Mouse (Mus musculus) liver (tissue): ENCODE results near the gene Apol7e.
"Not testable (repeated sequence)": the region's sequence is repeated elsewhere in the genome, so short reads cannot be mapped to it uniquely, and the experiment has no call there.

Source experiments
- DNase-seq: peaks from one replicate; pipeline ENCODE4 v3.0.0-alpha.2; 2020; ENCODE audit warnings: mixed read lengths

Apol7e gene

DNA sequence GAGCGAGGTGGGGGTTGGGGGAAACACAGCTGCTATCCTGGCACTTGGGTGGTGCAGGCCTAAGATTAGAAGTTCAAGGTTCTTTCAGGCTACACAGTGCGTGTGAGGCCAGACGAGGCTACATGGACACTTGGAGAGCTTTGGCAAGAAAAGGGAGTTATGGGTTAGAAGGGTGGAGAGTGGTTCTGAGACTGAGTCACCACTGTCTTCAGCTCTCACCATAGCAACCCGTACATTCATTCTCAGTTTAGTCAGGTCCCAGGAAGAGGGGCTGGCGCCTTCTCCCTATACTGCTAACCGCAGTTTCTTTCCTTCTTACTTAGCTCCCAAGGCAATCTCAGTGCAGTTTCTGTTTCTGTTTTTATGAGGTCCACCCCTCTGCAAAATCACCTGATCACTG, 42.9 kb downstream of the Apol7e start:
- DNase-seq, result not testable (repeated sequence)

DNA sequence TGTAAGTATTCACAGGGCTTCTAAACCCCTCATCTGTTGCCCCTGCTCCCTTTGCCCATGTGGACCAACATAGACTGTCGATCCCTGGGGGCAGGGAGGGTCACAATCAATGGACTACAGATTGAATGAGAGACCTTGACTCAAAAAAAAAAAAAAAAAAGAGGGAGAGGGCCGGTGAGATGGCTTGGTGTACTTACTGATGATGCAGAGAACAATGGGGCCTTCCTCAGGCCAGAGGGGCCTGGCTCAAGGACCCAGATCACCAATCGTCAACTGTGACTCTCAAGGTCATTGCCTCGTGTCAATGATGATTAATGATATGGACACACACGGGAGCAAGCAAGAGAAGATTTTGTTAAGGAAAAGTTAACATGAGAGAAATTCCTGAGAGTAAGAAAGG, 46.0 kb downstream of the Apol7e start:
- no peak for DNase-seq

DNA sequence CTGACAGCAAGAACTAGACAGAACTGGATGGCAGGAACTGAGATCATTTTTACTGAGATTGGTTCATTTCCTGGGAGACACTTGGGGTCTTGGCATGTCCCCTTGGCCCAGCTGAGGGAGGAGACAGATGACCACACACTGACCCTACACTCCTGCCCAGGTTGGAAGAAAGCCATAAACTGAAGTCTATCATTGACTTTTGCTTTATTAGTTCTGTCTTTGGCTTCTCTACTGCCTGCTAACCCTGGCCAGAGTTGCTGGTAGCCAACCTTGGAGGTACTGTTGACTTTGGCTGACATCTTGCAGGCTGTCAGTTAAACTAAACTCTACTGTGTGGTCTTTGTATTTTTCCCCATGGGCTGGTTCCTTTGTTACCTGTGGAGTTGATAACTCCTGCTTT, 46.4 kb downstream of the Apol7e start:
- no peak for DNase-seq

DNA sequence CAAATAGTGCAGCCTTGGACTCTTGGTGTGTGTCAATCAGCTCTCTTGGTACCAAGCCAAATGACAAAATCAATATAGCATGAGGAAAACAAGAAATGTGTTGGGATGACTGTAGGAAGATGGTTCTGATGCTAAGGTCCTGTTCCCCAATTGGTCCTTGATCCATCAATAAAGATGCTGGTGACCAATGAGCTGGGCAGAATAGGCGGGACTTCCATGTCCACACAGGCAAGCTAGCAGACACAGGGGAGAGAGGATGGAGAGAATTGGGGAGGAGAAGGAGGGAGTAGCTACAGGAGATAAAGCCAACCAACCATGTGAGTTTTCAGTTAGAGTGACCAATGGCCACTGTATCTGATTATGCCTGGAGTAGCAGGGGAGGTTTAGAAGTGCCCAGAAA, 47.7 kb downstream of the Apol7e start:
- DNase-seq, result no peak

DNA sequence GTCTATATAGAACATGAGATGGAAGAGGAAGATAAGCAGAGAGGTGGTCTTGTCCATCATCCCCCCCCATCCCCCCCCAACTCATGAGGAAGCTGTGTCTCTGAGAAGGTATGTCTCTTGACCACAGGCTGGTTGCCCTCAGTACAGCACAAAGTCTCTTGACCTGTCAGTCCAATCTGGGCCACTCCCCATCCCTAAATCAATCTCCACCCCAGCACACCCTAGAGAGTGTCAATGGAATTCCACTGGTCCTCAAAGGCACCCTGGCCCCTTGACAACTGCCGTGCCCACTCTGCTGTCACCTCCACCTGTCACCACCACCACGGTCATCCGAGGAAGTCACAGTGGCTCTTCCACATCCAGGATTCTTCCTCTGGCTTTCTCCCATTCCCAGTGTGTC, 49.8 kb downstream of the Apol7e start:
- no peak for DNase-seq

DNA sequence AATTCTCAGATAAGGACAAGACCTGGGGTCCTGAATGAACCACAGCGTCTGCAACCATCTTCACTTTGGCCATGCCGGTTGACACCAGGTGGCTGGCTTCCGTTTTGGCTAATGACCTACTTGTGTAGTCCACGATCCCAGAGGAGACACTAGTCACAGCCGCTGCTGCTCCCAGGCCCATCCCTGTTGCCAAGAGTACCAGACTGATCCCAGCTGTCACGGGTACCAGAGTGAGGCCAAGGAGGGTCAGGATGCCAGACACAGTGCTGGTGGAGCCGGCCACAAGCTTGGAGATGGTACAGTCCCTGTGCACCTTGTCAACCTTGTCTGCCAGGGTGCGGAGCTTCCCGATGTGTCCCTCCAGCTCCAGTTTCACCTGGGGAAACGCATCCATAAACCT, 51.1 kb downstream of the Apol7e start:
- DNase-seq, result no peak

DNA sequence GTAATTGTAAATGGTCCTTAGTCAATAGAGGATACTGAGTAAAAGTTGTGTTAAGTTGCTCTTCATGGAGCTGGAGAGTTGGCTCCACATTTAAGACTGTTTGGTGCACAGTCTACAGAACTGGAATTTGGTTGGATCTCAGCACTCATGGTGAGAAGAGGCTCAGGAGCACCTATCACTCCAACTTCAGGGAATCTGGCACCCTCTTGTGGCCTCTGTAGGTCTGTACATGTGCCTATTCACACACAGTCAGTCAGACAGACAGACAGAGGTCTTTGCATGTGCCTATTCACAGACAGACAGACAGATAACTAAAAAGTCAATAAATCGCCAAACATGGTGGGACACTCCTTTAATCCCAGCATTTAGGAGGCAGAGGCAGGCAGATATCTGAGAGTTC, 51.8 kb downstream of the Apol7e start:
- peak; percentile 56 for DNase-seq

DNA sequence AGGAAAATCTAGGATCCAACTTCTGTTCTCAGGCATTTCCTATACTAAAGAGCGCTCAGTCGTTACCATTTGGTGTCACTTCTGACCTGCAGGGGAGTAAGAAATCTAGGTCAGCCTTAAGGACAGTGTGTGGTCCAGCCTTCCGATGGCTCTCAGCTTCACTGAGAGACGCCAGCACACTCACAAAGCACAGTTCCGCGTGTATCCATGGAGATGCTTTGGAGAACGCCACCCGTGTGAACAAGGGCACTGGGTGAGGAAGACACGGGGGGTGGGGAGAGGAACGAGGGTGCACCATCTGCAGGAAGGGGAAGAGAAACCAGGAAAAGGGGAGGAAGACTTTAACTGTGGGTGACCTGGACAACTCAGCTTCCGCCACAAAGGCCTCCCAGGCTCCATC, 53.8 kb downstream of the Apol7e start:
- no peak for DNase-seq

DNA sequence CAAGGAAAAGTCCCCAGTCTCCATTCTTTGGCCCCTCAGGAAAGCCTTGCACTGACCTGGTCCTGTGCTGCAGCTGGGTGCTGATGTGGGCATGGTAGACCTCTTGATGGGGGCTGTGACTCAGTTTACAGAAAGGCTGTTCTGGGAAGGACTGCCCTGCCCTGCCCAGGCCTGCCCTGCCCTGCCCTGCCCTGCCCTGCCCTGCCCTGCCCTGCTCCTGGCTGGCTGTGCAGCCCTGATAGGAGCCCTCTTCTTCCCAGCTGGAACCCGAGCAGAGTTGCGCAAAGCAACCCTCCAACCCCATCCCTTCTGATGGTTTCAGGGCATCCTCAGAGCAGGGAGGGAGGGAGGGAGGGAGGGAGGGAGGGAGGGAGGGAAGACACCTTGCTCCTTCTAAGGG, 56.5 kb downstream of the Apol7e start:
- peak; percentile 91 for DNase-seq

DNA sequence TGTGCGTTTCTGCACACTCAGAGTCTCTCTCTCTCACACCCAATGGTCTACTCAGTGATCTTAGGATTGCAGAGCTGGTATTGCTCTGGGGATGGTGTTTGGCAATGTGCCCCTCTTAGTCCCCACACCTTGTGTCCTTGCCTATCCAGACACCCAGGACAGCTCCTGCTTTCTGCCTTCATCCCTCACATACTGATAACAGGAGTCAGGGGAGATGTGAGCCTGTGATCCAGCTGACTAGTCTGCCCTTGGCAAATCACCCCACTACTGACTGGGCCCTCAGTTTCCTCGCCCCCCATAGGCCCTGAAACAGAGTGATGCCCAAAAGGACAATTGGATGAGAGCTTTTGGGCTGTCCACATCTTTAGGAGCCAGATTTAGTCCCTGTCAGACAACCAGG, 57.4 kb downstream of the Apol7e start:
- peak; percentile 54 for DNase-seq

DNA sequence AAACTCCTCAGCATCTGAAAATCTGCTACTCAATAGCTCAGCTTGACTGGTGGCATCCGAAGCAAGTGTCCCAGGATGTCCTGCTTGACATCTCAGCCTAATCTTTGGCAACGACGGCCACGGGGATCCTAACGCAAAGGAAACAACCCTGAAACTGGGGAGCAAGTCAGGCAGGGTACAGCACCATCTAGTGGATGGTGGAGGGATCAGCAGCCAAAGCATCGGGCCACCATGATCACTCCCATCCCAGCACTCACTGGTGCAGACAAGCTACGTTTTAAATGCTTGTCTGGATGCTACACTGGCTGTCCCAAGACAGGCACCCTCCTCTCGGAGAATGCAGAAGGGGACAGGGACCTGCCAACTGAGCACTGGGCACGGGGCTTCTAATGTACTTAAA, 58.2 kb downstream of the Apol7e start, which contains the start of gene Apol8:
Gene Apol8, minus strand, starts transcription at position 156 of the 400 bp plus-strand sequence.
- DNase-seq, result peak; percentile 86

DNA sequence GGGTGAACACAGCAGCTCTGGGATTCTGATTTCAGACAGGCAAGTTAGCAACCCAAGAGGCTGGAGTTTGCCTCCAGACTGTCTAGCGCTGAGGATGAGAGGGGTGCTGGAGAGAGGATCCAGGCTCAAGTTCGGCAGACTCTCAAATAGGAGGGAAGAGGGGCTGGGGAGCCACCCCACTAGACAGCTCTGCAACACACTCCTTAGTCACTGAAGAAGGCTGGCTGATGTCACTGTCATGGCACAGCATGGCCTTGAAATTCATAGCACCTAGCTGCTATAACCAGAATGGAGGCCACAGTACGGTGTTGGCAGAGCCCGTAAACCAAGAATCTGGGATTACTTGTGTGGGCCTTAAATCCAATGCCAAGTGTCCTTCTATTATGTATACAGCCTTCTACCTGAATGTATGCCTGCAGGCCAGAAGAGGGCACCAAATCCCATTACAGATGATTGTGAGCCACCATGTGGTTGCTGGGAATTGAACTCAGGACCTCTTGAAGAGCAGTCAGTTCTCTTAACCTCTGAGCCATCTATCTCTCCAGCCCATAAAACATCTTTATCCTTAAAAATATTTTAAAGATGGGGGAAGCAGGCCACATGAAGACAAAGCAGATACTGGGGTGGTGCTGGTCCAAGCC, 59.0 kb downstream of the Apol7e start:
- DNase-seq, result no peak

DNA sequence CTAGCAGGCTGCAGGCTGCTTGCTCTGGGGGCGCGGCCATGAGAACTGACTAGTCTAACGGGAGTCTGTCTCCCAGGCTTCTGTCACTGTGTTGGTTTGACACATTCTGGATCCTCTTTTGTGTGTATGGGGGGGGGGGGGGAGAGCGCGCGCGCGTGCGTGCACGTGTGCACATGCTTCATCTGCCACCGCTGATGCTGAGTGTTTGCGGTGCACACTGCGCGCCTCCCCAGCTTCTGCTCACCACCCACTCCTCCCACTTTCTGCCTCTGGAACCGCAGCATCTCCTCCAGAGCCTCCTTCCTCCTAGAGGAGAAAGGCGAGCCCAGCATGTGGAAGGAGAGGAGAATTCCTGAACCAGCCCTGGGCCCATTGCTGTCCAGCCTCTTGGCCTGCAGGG, 61.4 kb downstream of the Apol7e start:
- DNase-seq, result no peak

DNA sequence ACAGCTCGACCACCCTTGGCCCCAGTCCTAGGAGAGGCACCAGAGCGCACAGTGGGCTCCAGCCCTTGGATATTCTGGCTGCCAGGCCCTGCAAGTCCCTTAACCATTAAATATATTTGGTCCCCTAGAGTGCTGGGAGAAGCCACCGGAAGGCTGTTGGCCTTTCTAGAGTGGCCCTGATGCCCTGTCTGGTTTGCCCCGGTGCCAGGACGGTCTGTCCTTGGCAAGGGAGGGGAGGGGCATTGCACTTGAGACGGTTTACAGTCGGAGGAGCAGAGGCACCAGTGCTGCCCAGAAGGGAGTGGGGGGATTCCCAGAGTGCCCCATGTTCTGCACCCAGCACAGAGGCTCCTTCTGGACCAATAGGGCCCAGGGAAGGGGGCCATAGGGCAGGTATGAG, 62.4 kb downstream of the Apol7e start:
- no peak for DNase-seq

DNA sequence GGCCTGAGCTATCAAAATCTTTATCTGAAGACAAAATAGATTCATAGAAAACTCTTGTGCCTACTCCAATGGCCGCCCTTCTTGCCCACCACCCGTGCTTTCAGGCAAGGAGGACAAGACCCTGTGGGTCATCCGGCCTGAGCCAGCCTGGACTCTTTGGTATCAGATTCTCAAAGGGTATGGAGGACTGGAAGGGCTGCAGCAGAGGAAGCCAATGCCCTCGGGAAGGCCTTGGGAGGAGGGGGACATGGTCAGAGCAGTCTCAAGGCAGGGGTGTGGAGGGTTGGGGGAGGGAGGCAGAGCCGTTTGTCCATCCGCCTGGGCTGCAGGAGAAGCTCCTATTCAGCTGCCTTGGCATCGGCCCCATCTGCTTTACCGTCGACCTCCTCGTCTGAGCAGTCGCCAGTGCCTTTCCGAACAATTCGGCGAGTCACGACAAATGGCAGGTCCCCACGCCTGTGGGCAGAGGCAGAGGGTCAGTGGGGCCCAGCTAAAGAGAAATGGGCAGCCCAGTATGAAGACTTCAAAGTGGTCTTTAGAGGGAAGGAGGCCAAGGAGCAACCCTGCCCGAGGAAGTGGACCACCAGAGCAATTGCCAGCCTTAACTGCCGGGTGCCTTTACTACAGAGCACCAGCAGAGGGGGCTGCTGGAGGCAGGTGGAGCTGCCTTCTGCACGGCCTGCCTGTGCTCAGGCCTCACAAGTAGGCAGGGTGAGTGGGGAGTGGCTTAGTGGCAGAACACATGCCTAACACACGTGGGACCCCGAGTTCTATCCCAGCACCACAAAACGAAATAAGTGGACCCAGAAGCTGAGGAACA, 63.1 kb downstream of the Apol7e start:
- DNase-seq, result peak; percentile 56

DNA sequence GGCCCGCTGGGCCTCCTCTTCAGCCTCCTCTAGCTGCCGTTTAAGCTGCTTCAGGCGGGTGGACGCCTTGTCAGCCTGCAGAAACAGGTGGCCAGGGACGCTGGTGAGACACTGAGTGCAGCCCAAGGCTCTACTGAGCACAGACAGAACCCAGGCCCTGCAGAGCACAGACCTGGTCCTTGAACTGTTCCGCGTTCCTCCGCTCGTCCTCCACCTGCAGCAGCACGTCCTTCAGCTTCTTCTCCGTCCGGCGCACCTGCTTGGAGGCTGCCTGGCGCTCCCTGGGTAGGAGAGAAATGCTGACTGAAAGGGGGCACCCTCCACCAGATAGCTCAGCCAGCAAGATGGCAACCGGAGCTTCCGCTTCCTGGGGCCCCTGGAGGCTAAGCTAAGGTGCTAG, 64.4 kb downstream of the Apol7e start:
- no peak for DNase-seq

DNA sequence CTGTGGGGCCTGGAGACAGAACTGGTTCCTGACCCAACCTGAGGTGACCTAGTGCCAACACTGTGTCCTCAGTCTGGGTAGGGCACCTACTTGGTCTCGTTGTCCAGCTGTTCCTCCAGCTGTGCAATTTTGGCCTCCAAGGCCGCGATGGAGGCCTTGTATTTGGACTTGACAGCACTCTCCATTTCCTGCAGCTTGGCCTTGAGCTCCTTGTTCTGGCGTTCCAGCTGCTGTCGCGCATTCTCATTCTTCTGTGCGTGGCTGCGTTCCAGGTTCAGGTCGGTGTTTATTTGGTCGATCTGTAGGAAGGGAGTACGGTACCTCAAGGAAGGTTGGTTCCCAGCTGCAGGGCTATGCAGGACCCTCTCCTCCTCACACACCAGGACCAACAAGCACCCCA, 65.0 kb downstream of the Apol7e start:
- no peak for DNase-seq

DNA sequence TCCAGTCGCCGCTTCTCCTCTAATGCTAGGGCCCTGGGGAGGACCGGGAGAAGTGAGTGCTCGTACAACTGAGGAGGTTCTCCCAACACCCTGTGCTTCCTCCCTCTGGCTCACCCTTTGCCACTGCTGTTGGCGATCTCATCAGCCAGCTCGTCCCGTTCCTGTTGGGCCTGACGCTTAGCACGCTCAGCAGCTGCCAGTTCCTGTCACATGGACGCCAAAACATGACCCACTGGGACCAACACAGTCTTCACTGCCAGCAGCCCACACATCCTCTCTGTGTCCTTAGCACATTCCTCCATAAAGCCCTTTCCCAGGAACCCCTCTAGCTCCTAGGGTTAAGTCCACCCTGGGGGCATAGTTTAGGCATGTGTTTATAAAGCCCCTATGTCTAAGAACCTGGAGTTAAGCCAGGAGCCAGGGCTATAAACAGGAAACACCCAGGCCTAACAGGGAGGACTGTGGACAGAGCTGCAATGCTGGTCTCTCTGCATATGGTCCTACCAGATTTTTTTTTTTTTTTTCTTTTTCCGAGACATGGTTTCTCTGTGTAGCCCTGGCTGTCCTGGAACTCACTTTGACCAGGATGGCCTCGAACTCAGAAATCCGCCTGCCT, 65.8 kb downstream of the Apol7e start:
- DNase-seq, result no peak

DNA sequence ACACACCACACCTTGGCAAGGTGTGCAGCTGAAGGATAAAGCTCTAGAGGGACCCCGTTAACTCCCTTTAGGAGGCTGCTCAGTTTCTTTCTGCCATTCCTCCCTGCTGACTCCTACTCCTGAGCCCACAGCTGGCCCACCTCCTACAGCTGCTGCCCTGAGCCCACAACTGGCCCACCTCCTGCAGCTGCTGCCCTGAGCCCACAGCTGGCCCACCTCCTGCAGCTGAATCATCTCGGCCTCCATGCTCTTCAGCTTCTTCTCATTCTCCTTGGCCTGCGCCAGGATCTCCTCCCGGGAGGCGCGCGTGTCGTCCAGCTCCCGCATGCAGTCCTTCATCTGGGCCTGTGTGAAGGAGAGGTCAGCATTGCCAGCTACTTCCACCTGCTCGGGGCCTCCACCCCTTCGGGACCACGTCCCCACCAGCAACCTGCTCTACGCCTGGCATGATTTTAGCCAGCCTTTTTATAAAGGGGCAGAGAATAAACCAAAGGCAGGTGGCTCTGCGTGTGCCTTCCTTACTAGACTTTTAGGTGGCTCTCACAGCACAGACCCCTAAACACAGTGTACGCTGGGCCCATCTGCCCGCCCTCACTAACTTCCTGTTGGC, 66.9 kb downstream of the Apol7e start:
- no peak for DNase-seq

DNA sequence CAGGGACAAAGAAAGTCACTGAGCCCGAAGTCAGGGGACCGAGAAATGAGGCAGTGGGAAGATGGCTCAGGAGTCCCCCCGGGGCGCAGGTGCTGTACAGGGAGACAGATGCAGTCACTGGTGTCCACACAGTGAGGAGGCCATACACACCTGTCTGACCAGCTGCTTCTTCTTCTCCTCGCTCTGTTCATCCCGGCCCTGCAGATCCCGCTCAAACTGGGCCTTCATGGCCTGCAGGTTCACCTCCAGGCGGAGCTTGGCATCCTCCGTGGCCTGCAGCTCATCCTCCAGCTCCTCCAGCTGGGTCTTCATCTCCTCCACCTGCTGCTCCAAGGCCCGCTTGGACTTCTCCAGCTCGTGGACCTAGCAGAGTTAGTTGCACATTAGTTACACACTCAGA, 68.3 kb downstream of the Apol7e start:
- DNase-seq, result no peak
